Mouse (Mus musculus): ENCODE measurements around the gene Ackr1.

GRCm38 (mm10) chr1:173366701-173367355, 33.3 kb upstream of the Ackr1 start:
- no peak for TF ChIP-seq CTCF (IDR thresholded peaks at IDR 0.05; ENCODE audit: low read depth)
- TF ChIP-seq EP300 (IDR thresholded peaks at IDR 0.05; ENCODE audit: low read depth) = no peak

Measured in liver, embryonic 14.5 days (tissue).